10 mouse cellular contexts compared by ENCODE assay signal in the genomic region with DNA sequence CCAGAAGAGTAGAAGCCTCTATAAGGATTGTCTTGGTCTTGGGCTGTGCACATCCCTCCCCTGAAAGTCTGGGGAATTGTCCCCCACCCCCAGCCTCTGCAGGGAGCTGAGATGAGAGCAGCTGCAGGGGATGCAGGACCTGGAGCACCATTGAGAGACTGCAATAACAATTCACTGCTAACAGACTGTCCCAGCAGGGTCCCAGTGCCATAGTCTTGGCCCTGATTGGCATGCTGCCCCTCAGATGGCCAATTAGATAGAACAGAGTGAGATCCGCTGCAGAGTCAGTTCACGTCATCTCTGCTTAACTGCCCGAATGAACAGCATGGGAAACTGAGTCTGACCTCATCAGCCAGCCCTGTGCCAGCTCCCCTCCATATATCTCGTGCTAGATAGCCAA.
DNase-seq lines count a peak whose midpoint lies in the region; ATAC-seq lines count a peak whose summit lies in the region.
"Had no signal": no experiment of that assay in that cellular context is flagged by ENCODE, and none has a peak within 500 bp of the region (broad histone marks: within the 10 kb centered on the region; RNA-seq: fewer than 3 reads in every experiment).

No protein-coding gene starts in this region.

- 0 out of 2 replicates have a peak, but pooled peaks cover 5% of the 10 kb centered on the region for H3K4me1 ChIP-seq in neural tube, embryonic 11.5 days (ENCODE audit: control insufficient read depth, insufficient read depth, low read length)
- H3K4me1 ChIP-seq in hindbrain, embryonic 12.5 days, result peaks cover 24% of the 10 kb centered on the region

- WGBS in neural tube, embryonic 11.5 days, result 31% methylated on average over 4 of the region's 4 CpGs
- WGBS in hindbrain, embryonic 12.5 days, result 38% methylated on average over 4 of the region's 4 CpGs

- H3K4me2 ChIP-seq in neural tube, embryonic 11.5 days (ENCODE audit: low read depth), result no peak overlapping the region
- no peak overlapping the region for H3K4me2 ChIP-seq in hindbrain, embryonic 12.5 days (replicated peaks)

- no peak overlapping the region for H3K9ac ChIP-seq in neural tube, embryonic 11.5 days (ENCODE audit: low read length)
- no peak overlapping the region for H3K9ac ChIP-seq in hindbrain, embryonic 12.5 days
- H3K9ac ChIP-seq: liver, embryonic 14.5 days had no signal

- H3K27ac ChIP-seq in neural tube, embryonic 11.5 days (ENCODE audit: low read depth, low read length), result no peak overlapping the region
- no peak overlapping the region for H3K27ac ChIP-seq in hindbrain, embryonic 12.5 days
- H3K27ac ChIP-seq: liver, embryonic 14.5 days had no signal

- no peak for DNase-seq in neural tube, embryonic 11.5 days (ENCODE audit: low spot score)
- no peak for DNase-seq in neural tube, embryonic 10.5 days (ENCODE audit: extremely low spot score, low spot score)
- peak; percentile 56 to 69 for DNase-seq in cerebellum, postnatal 25 days
- DNase-seq in kidney, adult 11 months, result no peak
- DNase-seq in ovary, postnatal 36 days (ENCODE audit: low spot score), result no peak
- DNase-seq: spleen, adult 18-20 months had no signal

- no peaks in the 10 kb centered on the region for H3K9me3 ChIP-seq in neural tube, embryonic 11.5 days (ENCODE audit: control insufficient read depth, low read length)
- H3K9me3 ChIP-seq in hindbrain, embryonic 12.5 days (replicated peaks), result no peaks in the 10 kb centered on the region

- no peaks in the 10 kb centered on the region for H3K36me3 ChIP-seq in neural tube, embryonic 11.5 days (ENCODE audit: control insufficient read depth, insufficient read depth, low read length)
- no peaks in the 10 kb centered on the region for H3K36me3 ChIP-seq in hindbrain, embryonic 12.5 days

- no peak overlapping the region for H3K4me3 ChIP-seq in neural tube, embryonic 11.5 days (ENCODE audit: low read depth, low read length)
- H3K4me3 ChIP-seq in hindbrain, embryonic 12.5 days, result no peak overlapping the region

- H3K27me3 ChIP-seq in neural tube, embryonic 11.5 days (ENCODE audit: control insufficient read depth, insufficient read depth, low read length), result no peaks in the 10 kb centered on the region
- no peaks in the 10 kb centered on the region for H3K27me3 ChIP-seq in hindbrain, embryonic 12.5 days

- peak; percentile 53; the same call in 1 of the 2 replicates for ATAC-seq in neural tube, embryonic 11.5 days (ENCODE audit: insufficient read depth, low FRiP score, low TSS enrichment)
- peak; percentile 70 for ATAC-seq in hindbrain, embryonic 12.5 days (ENCODE audit: low FRiP score)
- no peak for ATAC-seq in activated CD4-positive, CD25-positive, alpha-beta regulatory T cell, adult 4 months
- ATAC-seq: intestine, postnatal 0 days had no signal

Comparison
In these comparisons a context has a peak if more than half of its experiments do, and no peak if none do; other contexts are left out.
1. DNase-seq: peak in cerebellum, postnatal 25 days (2 of 2); none in neural tube, embryonic 11.5 days (single experiment), neural tube, embryonic 10.5 days (single experiment), kidney, adult 11 months (single experiment) and ovary, postnatal 36 days (single experiment).